Mouse (Mus musculus) liver, embryonic 13.5 days (tissue): ENCODE data around the gene Slc25a17. TPM values are rescaled to one million over a fixed set of nuclear protein-coding genes. Genes with fewer than 3 reads are reported as not detected.

Experiments used
- ATAC-seq: fragments of 200-750 bp; cut with Nextera tagmentation; 2 replicates; pipeline ENCODE4 v1.8.0; 2017; ENCODE audit warnings: low read depth, mild to moderate bottlenecking, moderate number of reproducible peaks, moderate library complexity
- DNase-seq: peaks from one replicate; pipeline ENCODE4 v3.0.0; 2022
- H3K27ac ChIP-seq: fragments of 300-500 bp; sonication (generic); 2 replicates; pipeline ENCODE4 v1.5.1; 2015; ENCODE audit warnings: moderate library complexity, mild to moderate bottlenecking, inconsistent platforms
- H3K27me3 ChIP-seq: fragments of 300-500 bp; sonication (generic); 2 replicates; pipeline ENCODE4 v1.6.1; 2015; ENCODE audit warnings: mild to moderate bottlenecking, inconsistent platforms
- H3K36me3 ChIP-seq: fragments of 300-500 bp; sonication (generic); 2 replicates; pipeline ENCODE4 v1.6.1; 2015; ENCODE audit warnings: mild to moderate bottlenecking, inconsistent platforms
- H3K4me1 ChIP-seq: fragments of 300-500 bp; sonication (generic); replicated peaks from 2 replicates; pipeline ENCODE4 v1.6.1; 2015; ENCODE audit warnings: inconsistent platforms
- H3K4me2 ChIP-seq: fragments of 300-500 bp; sonication (generic); 2 replicates; pipeline ENCODE4 v1.6.1; 2015; ENCODE audit warnings: inconsistent platforms, mild to moderate bottlenecking, moderate library complexity
- H3K4me3 ChIP-seq: fragments of 300-500 bp; sonication (generic); replicated peaks from 2 replicates; pipeline ENCODE4 v1.5.1; 2015; ENCODE audit warnings: mild to moderate bottlenecking, inconsistent platforms
- H3K9ac ChIP-seq: fragments of 300-500 bp; sonication (generic); 2 replicates; pipeline ENCODE4 v1.6.1; 2015; ENCODE audit warnings: mild to moderate bottlenecking, inconsistent platforms
- H3K9me3 ChIP-seq: fragments of 300-500 bp; sonication (generic); replicated peaks from 2 replicates; pipeline ENCODE4 v1.6.1; 2016; ENCODE audit warnings: inconsistent platforms
- WGBS: fragments of 180-500 bp; shearing (Covaris S2); methylation state at CpG from one replicate; pipeline ENCODE4 v1.1.7; 2015; ENCODE audit not compliant: insufficient replicate concordance; 5-methylcytosine and 5-hydroxymethylcytosine counted together
- polyA plus RNA-seq: library from polyadenylated mRNA; unstranded; fragments of >200 nt; fragmentation: Nextera tagmentation; extraction: Ambion mirVana; gene quantifications from 2 replicates; pipeline ENCODE4 v1.2.1, GENCODE M21; 2015

The Slc25a17 gene
- polyA plus RNA-seq, 1 experiment from 2014 or later = 44.9 TPM

DNA sequence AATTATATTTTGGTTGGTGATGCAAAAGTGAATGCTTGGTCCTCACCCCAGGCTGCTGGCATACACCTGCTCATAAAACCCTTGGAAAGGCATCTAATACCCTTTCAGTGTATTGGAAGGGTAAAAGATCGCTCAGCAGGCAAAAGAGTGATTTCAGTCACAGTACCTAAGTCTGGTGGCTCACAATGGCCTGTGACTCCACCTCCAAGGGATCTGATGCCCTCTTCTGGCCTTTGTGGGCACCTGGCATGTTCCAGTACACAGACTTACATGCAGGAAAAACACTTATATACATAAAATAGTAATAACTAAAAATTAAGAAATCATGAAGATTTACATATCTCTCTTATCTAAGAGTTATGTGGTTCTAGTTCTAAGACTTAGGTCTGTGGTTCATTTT is 8.0 kb downstream of the Slc25a17 start:
- Histone ChIP-seq H3K36me3 (no peaks in the 10 kb centered on the region; the same call in 1 of the 2 replicates), H3K27me3 (no peaks in the 10 kb centered on the region), H3K9me3 (no peaks in the 10 kb centered on the region), H3K4me3 (no peak overlapping the region), H3K27ac (no peak overlapping the region), H3K4me1 (peaks cover 21% of the 10 kb centered on the region), H3K4me2 (no peak overlapping the region), H3K9ac (no peak overlapping the region)
- 55% methylated on average over 1 of the region's 1 CpGs for WGBS
- ATAC-seq (no peak), DNase-seq (no peak)

GRCm38 (mm10) chr15:81350401-81350800 is 10.2 kb downstream of the Slc25a17 start:
- WGBS = 69% methylated on average over 1 of the region's 1 CpGs
- peaks cover 26% of the 10 kb centered on the region for H3K4me1 ChIP-seq
- H3K36me3 ChIP-seq = no peaks in the 10 kb centered on the region; the same call in 1 of the 2 replicates
- H3K27ac ChIP-seq = no peak overlapping the region
- H3K9ac ChIP-seq = no peak overlapping the region
- DNase-seq (no peak), ATAC-seq (no peak)
- no peak overlapping the region for H3K4me2 ChIP-seq
- H3K27me3 ChIP-seq = no peaks in the 10 kb centered on the region
- no peak overlapping the region for H3K4me3 ChIP-seq
- H3K9me3 ChIP-seq = no peaks in the 10 kb centered on the region

DNA sequence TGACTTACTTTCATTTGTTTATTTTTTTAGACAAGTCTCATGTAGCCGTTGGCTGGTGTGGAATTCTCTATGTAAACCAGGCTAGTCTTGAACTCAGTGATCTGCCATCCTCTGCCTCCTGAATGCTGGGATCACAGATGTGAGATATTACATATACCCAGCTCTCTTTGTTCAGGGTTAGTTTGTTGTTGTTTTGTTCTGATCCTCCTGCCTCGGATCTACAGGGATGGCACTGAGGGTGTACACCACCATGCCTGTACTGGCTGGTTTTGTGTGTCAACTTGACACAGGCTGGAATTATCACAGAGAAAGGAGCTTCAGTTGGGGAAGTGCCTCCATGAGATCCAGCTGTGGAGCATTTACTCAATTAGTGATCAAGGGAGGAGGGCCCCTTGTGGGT is 12.2 kb downstream of the Slc25a17 start:
- 67% methylated on average over 2 of the region's 2 CpGs for WGBS
- Histone ChIP-seq H3K4me2 (no peak overlapping the region), H3K9me3 (no peaks in the 10 kb centered on the region), H3K9ac (no peak overlapping the region), H3K4me3 (no peak overlapping the region), H3K27ac (no peak overlapping the region), H3K27me3 (no peaks in the 10 kb centered on the region), H3K4me1 (peaks cover 29% of the 10 kb centered on the region), H3K36me3 (peaks cover 10% of the 10 kb centered on the region; the same call in 1 of the 2 replicates)
- no peak for ATAC-seq
- no peak for DNase-seq

DNA sequence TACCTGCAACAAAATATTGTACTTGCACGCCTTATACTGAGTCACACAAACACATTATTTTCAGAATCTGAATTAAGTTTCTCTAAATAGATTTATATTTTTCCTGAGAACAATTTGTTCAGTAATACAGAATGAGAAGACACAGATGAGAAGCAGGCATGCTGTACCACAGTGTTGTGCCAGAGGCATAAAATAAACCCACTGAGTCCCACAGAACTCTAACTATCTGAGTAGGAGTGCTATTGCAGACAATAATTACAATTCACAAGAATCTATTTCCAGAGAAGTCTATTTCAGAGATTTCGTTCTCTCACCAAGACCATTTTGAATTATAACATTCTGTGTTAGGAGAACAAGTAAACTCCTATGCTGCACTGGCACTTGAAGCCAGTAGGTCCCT is 13.1 kb downstream of the Slc25a17 start:
- peaks cover 16% of the 10 kb centered on the region for H3K36me3 ChIP-seq
- no peak overlapping the region for H3K4me2 ChIP-seq
- H3K27ac ChIP-seq = no peak overlapping the region
- no peak for ATAC-seq
- peaks cover 29% of the 10 kb centered on the region for H3K4me1 ChIP-seq
- no peaks in the 10 kb centered on the region for H3K27me3 ChIP-seq
- no peak overlapping the region for H3K4me3 ChIP-seq
- H3K9me3 ChIP-seq = no peaks in the 10 kb centered on the region
- no peak for DNase-seq
- whole genome bisulfite sequencing = 82% methylated on average over 2 of the region's 2 CpGs
- no peak overlapping the region for H3K9ac ChIP-seq

GRCm38 (mm10) chr15:81341426-81341825 is 19.2 kb downstream of the Slc25a17 start:
- no peak for DNase-seq
- Histone ChIP-seq H3K36me3 (peaks cover 50% of the 10 kb centered on the region), H3K9ac (no peak overlapping the region), H3K4me2 (no peak overlapping the region), H3K27me3 (no peaks in the 10 kb centered on the region), H3K27ac (no peak overlapping the region), H3K9me3 (no peaks in the 10 kb centered on the region), H3K4me1 (0 out of 2 replicates have a peak, but pooled peaks cover 6% of the 10 kb centered on the region), H3K4me3 (no peak overlapping the region)
- no peak for ATAC-seq
- 77% methylated on average over 2 of the region's 2 CpGs for WGBS

GRCm38 (mm10) chr15:81339158-81339557 is 21.5 kb downstream of the Slc25a17 start:
- Histone ChIP-seq H3K36me3 (peaks cover 68% of the 10 kb centered on the region), H3K9ac (no peak overlapping the region), H3K27me3 (no peaks in the 10 kb centered on the region), H3K4me2 (no peak overlapping the region), H3K4me1 (0 out of 2 replicates have a peak, but pooled peaks cover 2% of the 10 kb centered on the region), H3K27ac (no peak overlapping the region), H3K9me3 (no peaks in the 10 kb centered on the region), H3K4me3 (no peak overlapping the region)
- ATAC-seq = no peak
- WGBS = 80% methylated on average over 3 of the region's 3 CpGs
- DNase-seq = no peak

- Histone ChIP-seq H3K4me3 (no peak overlapping the region), H3K4me2 (no peak overlapping the region), H3K36me3 (peaks cover 75% of the 10 kb centered on the region), H3K9me3 (no peaks in the 10 kb centered on the region), H3K9ac (no peak overlapping the region), H3K27ac (no peak overlapping the region), H3K27me3 (no peaks in the 10 kb centered on the region), H3K4me1 (no peaks in the 10 kb centered on the region)
- 65% methylated on average over 5 of the region's 5 CpGs for WGBS
- no peak for ATAC-seq
- no peak for DNase-seq
These were observed 24.1 kb downstream of the Slc25a17 start for GRCm38 (mm10) chr15:81336466-81336865.

- 78% methylated on average over 4 of the region's 4 CpGs for WGBS
- Histone ChIP-seq H3K9ac (no peak overlapping the region), H3K4me2 (no peak overlapping the region), H3K36me3 (peaks cover 85% of the 10 kb centered on the region), H3K9me3 (no peaks in the 10 kb centered on the region), H3K4me1 (0 out of 2 replicates have a peak, but pooled peaks cover 3% of the 10 kb centered on the region), H3K27me3 (no peaks in the 10 kb centered on the region), H3K4me3 (no peak overlapping the region), H3K27ac (no peak overlapping the region)
- DNase-seq (no peak), ATAC-seq (no peak)
These were observed 28.1 kb downstream of the Slc25a17 start for GRCm38 (mm10) chr15:81332517-81332916.

DNA sequence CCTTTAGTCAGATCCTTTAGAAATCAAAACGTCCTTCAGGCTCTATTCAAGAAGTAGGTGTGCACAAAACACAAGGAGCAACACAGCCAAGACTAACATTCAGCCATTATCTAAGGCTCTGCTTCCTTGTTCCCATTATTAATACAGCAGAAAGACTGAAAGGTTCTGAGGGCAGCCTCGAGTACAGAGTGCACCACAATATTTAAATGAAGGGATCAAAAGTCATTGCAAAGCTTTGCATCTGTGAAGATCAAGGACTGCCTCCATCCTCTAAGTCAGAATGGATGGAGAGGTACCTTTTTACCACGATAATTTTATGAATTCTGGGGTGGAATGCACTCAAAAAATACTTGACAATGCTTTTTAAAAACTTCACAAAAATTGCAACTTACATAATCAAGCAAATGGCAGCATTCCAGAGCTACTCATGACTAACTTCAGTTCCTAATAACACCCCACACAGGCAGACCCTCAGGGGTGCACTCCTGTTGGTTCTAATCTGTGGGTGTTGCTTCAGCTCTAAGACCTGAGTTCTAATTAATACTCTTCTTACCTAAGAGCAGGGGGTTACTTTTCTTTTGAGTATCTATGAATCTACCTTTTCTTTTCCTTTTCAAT is 29.7 kb downstream of the Slc25a17 start:
- no peak overlapping the region for H3K27ac ChIP-seq
- no peak for DNase-seq
- no peaks in the 10 kb centered on the region for H3K27me3 ChIP-seq
- 0 out of 2 replicates have a peak, but pooled peaks cover 3% of the 10 kb centered on the region for H3K4me1 ChIP-seq
- no peak for ATAC-seq
- no peaks in the 10 kb centered on the region for H3K9me3 ChIP-seq
- no peak overlapping the region for H3K9ac ChIP-seq
- H3K4me3 ChIP-seq = no peak overlapping the region
- H3K4me2 ChIP-seq = no peak overlapping the region
- peaks cover 87% of the 10 kb centered on the region for H3K36me3 ChIP-seq
- 57% methylated on average over 3 of the region's 3 CpGs for WGBS

GRCm38 (mm10) chr15:81329721-81330369 is 30.8 kb downstream of the Slc25a17 start:
- Histone ChIP-seq H3K4me2 (no peak overlapping the region), H3K9ac (no peak overlapping the region), H3K4me1 (0 out of 2 replicates have a peak, but pooled peaks cover 3% of the 10 kb centered on the region), H3K4me3 (no peak overlapping the region), H3K36me3 (peaks cover 86% of the 10 kb centered on the region), H3K27me3 (no peaks in the 10 kb centered on the region), H3K9me3 (no peaks in the 10 kb centered on the region), H3K27ac (no peak overlapping the region)
- DNase-seq (no peak), ATAC-seq (no peak)
- WGBS = 66% methylated on average over 5 of the region's 5 CpGs

- ATAC-seq (no peak), DNase-seq (no peak)
- Histone ChIP-seq H3K27me3 (no peaks in the 10 kb centered on the region), H3K27ac (no peak overlapping the region), H3K4me3 (no peak overlapping the region), H3K9ac (no peak overlapping the region), H3K4me1 (0 out of 2 replicates have a peak, but pooled peaks cover 3% of the 10 kb centered on the region), H3K9me3 (no peaks in the 10 kb centered on the region), H3K4me2 (no peak overlapping the region), H3K36me3 (peaks cover 72% of the 10 kb centered on the region)
- WGBS = 75% methylated on average over 7 of the region's 7 CpGs
These were observed 33.1 kb downstream of the Slc25a17 start for GRCm38 (mm10) chr15:81327501-81327900.

DNA sequence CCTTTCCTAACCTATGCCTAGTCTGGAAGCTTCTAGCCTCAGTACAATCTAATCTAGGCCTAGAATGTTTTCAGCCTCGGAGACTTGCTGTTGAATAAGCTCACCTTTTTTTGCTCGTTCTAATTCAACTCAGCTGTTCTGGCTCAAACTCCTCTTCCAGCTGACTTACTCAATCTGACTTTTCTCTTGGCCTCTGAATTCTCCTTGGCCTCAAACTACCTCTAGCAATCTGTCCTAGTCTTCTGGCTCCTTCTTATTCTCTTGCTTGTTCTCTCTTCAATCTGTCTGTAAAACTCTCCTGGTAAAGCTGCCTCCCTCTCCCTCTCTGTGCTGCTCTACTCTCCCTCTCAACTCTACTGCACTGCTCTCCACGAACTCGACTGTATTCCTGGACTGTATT is 35.6 kb downstream of the Slc25a17 start:
- no peak for DNase-seq
- Histone ChIP-seq H3K4me2 (no peak overlapping the region), H3K4me3 (no peak overlapping the region), H3K9ac (no peak overlapping the region), H3K9me3 (no peaks in the 10 kb centered on the region), H3K36me3 (peaks cover 80% of the 10 kb centered on the region), H3K27me3 (no peaks in the 10 kb centered on the region), H3K4me1 (no peaks in the 10 kb centered on the region), H3K27ac (no peak overlapping the region)
- ATAC-seq = no peak
- WGBS = 69% methylated on average over 4 of the region's 4 CpGs
